Mouse (Mus musculus) brain, embryonic 14.5 days (tissue): ENCODE data around the gene Myadml2.

Experiments
- CTCF ChIP-seq: fragments of 200-500 bp; IDR thresholded peaks from 2 replicates; pipeline ENCODE4 v1.5.1; 2012; ENCODE audit warnings: inconsistent platforms, mild to moderate bottlenecking, moderate library complexity, borderline replicate concordance; ENCODE audit not compliant: insufficient read depth, insufficient read length; ENCODE audit errors: extremely low read depth
- POLR2A ChIP-seq: fragments of 200-500 bp; IDR thresholded peaks from 2 replicates; pipeline ENCODE4 v1.6.1; 2012; ENCODE audit warnings: mild to moderate bottlenecking, inconsistent platforms, borderline replicate concordance; ENCODE audit not compliant: poor library complexity, insufficient read depth, insufficient read length, severe bottlenecking; ENCODE audit errors: extremely low read depth

GRCm38 (mm10) chr11:120684086-120684485 is 36.1 kb upstream of the Myadml2 start:
- TF ChIP-seq CTCF (no peak), POLR2A (no peak)
